Mouse (Mus musculus): ENCODE measurements around the gene Slc26a5. TPM values are rescaled to one million over a fixed set of nuclear protein-coding genes. Genes with fewer than 3 reads are reported as not detected.

The Slc26a5 gene
- total and polyA plus RNA-seq, 3 experiments, result not detected

GRCm38 (mm10) chr5:21776491-21776890 is 88.9 kb downstream of the Slc26a5 start:
- no peak for TF ChIP-seq MEF2A (IDR thresholded peaks at IDR 0.05; ENCODE audit: extremely low read depth, insufficient replicate concordance, low read depth, low read length, poor library complexity, severe bottlenecking)
- TF ChIP-seq E2F4 (IDR thresholded peaks at IDR 0.05; ENCODE audit: borderline replicate concordance, low read depth, low read length), result no peak
- no peak; a peak in 1 of 4 replicates for TF ChIP-seq POLR2A (IDR thresholded peaks at IDR 0.05; ENCODE audit: control insufficient read depth in 1 of 2, insufficient read depth in 1 of 2, low read depth in 1 of 2, low read length in 2 of 2, poor library complexity in 1 of 2)
- no peak for DNase-seq (ENCODE audit: low read depth, low spot score)

GRCm38 (mm10) chr5:21769841-21770240 is 95.6 kb downstream of the Slc26a5 start:
- Histone ChIP-seq H3K4me1 (ENCODE audit: control insufficient read depth in 1 of 2, insufficient read depth in 2 of 2, low read length in 2 of 2) (no peaks in the 10 kb centered on the region), H3K27ac (ENCODE audit: control insufficient read depth, low read depth, low read length) (no peak overlapping the region), H3K9ac (ENCODE audit: control insufficient read depth, low read depth, low read length, poor library complexity, severe bottlenecking) (no peak overlapping the region), H3K36me3 (ENCODE audit: control insufficient read depth in 1 of 2, insufficient read depth in 2 of 2, low read length in 2 of 2) (peaks cover 7 to 47% of the 10 kb centered on the region in 2 experiments), H3K79me2 (ENCODE audit: control insufficient read depth, insufficient read depth, low read length, poor library complexity) (no peaks in the 10 kb centered on the region), H3K9me3 (replicated peaks; ENCODE audit: insufficient read depth, low read length) (no peaks in the 10 kb centered on the region), H3K27me3 (ENCODE audit: control insufficient read depth in 1 of 2, insufficient read depth in 2 of 2, low read length in 2 of 2) (no peaks in the 10 kb centered on the region), H3K4me3 (ENCODE audit: control insufficient read depth in 1 of 2, insufficient read depth in 1 of 2, low read depth in 2 of 2, low read length in 2 of 2) (no peak overlapping the region)
- TF ChIP-seq MXI1 (IDR thresholded peaks at IDR 0.05; ENCODE audit: low read depth, low read length) (no peak), E2F4 (IDR thresholded peaks at IDR 0.05; ENCODE audit: borderline replicate concordance, low read depth, low read length) (no peak), EP300 (IDR thresholded peaks at IDR 0.05; ENCODE audit: low read depth in 1 of 2, low read length in 2 of 2) (no peak), ELF1 (IDR thresholded peaks at IDR 0.05; ENCODE audit: low read depth, low read length) (no peak), MEF2A (IDR thresholded peaks at IDR 0.05; ENCODE audit: extremely low read depth, insufficient replicate concordance, low read depth, low read length, poor library complexity, severe bottlenecking) (no peak), NELFE (IDR thresholded peaks at IDR 0.05; ENCODE audit: low read depth, low read length) (no peak), CHD1 (IDR thresholded peaks at IDR 0.05; ENCODE audit: low read depth, low read length) (no peak), GABPA (IDR thresholded peaks at IDR 0.05; ENCODE audit: low read depth, low read length) (no peak)
- no peak for DNase-seq (ENCODE audit: low read depth, low spot score)

More at GRCm38 (mm10) chr5:21776491-21776890, 88.9 kb downstream of the Slc26a5 start:
- H3K9me3 ChIP-seq (replicated peaks; ENCODE audit: insufficient read depth, low read length), result no peaks in the 10 kb centered on the region
- H3K9ac ChIP-seq (ENCODE audit: control insufficient read depth, low read depth, low read length, poor library complexity, severe bottlenecking), result no peak overlapping the region
- H3K36me3 ChIP-seq (ENCODE audit: control insufficient read depth in 1 of 2, insufficient read depth in 2 of 2, low read length in 2 of 2), result peaks cover 0 to 24% of the 10 kb centered on the region in 2 experiments; a peak in 2 of 4 replicates
- no peaks in the 10 kb centered on the region for H3K4me1 ChIP-seq (ENCODE audit: control insufficient read depth in 1 of 2, insufficient read depth in 2 of 2, low read length in 2 of 2)
- H3K27me3 ChIP-seq (ENCODE audit: control insufficient read depth in 1 of 2, insufficient read depth in 2 of 2, low read length in 2 of 2), result no peaks in the 10 kb centered on the region
- no peak overlapping the region for H3K27ac ChIP-seq (ENCODE audit: control insufficient read depth, low read depth, low read length)
- no peak overlapping the region for H3K4me3 ChIP-seq (ENCODE audit: control insufficient read depth in 1 of 2, insufficient read depth in 1 of 2, low read depth in 2 of 2, low read length in 2 of 2)
- peaks cover 2% of the 10 kb centered on the region; the same call in 1 of the 2 replicates for H3K79me2 ChIP-seq (ENCODE audit: control insufficient read depth, insufficient read depth, low read length, poor library complexity)

- DNase-seq (ENCODE audit: low read depth, low spot score), result peak; percentile 51
- Histone ChIP-seq H3K4me1 (ENCODE audit: control insufficient read depth in 1 of 2, insufficient read depth in 2 of 2, low read length in 2 of 2) (no peaks in the 10 kb centered on the region), H3K79me2 (ENCODE audit: control insufficient read depth, insufficient read depth, low read length, poor library complexity) (no peaks in the 10 kb centered on the region), H3K9me3 (replicated peaks; ENCODE audit: insufficient read depth, low read length) (no peaks in the 10 kb centered on the region), H3K27me3 (ENCODE audit: control insufficient read depth in 1 of 2, insufficient read depth in 2 of 2, low read length in 2 of 2) (no peaks in the 10 kb centered on the region), H3K4me3 (ENCODE audit: control insufficient read depth in 1 of 2, insufficient read depth in 1 of 2, low read depth in 2 of 2, low read length in 2 of 2) (no peak overlapping the region), H3K36me3 (ENCODE audit: control insufficient read depth in 1 of 2, insufficient read depth in 2 of 2, low read length in 2 of 2) (peaks cover 7 to 47% of the 10 kb centered on the region in 2 experiments), H3K9ac (ENCODE audit: control insufficient read depth, low read depth, low read length, poor library complexity, severe bottlenecking) (no peak overlapping the region), H3K27ac (ENCODE audit: control insufficient read depth, low read depth, low read length) (no peak overlapping the region)
- TF ChIP-seq MYB (IDR thresholded peaks at IDR 0.05; ENCODE audit: low read depth, low read length), result no peak
- no peak for TF ChIP-seq ELF1 (IDR thresholded peaks at IDR 0.05; ENCODE audit: low read depth, low read length)
- TF ChIP-seq ZC3H11A (IDR thresholded peaks at IDR 0.05; ENCODE audit: low read depth, low read length), result no peak
- no peak for TF ChIP-seq KAT2A (conservative IDR thresholded peaks at IDR 0.05; ENCODE audit: low read depth, low read length)
- no peak for TF ChIP-seq MYC (IDR thresholded peaks at IDR 0.05; ENCODE audit: low read depth, low read length)
- no peak for TF ChIP-seq TCF12 (IDR thresholded peaks at IDR 0.05; ENCODE audit: low read depth, low read length)
- TF ChIP-seq NELFE (IDR thresholded peaks at IDR 0.05; ENCODE audit: low read depth, low read length), result no peak
- no peak for TF ChIP-seq ZNF384 (IDR thresholded peaks at IDR 0.05; ENCODE audit: low read depth, low read length)
- TF ChIP-seq MAX (IDR thresholded peaks at IDR 0.05; ENCODE audit: low read length), result no peak
- TF ChIP-seq POLR2A (IDR thresholded peaks at IDR 0.05; ENCODE audit: control insufficient read depth in 1 of 2, insufficient read depth in 1 of 2, low read depth in 1 of 2, low read length in 2 of 2, poor library complexity in 1 of 2), result no peak
- no peak for TF ChIP-seq MAZ (IDR thresholded peaks at IDR 0.05; ENCODE audit: low read depth, low read length)
- TF ChIP-seq HCFC1 (IDR thresholded peaks at IDR 0.05; ENCODE audit: low read depth, low read length), result no peak
- no peak for TF ChIP-seq TBP (IDR thresholded peaks at IDR 0.05; ENCODE audit: low read depth, low read length)
- TF ChIP-seq CHD1 (IDR thresholded peaks at IDR 0.05; ENCODE audit: low read depth, low read length), result no peak
- no peak for TF ChIP-seq ZKSCAN1 (IDR thresholded peaks at IDR 0.05; ENCODE audit: low read depth, low read length)
- TF ChIP-seq TAL1 (IDR thresholded peaks at IDR 0.05; ENCODE audit: low read length), result no peak
- TF ChIP-seq USF2 (IDR thresholded peaks at IDR 0.05; ENCODE audit: borderline replicate concordance in 1 of 2, insufficient read depth in 1 of 2, low read depth in 1 of 2, low read length in 2 of 2), result no peak
- no peak for TF ChIP-seq POLR2AphosphoS5 (IDR thresholded peaks at IDR 0.05; ENCODE audit: borderline replicate concordance, low read depth, low read length)
- no peak for TF ChIP-seq MAFK (IDR thresholded peaks at IDR 0.05; ENCODE audit: borderline replicate concordance, low read depth, low read length)
These were observed 96.9 kb downstream of the Slc26a5 start for GRCm38 (mm10) chr5:21768506-21768905.

Measured in MEL (cell line).